Mouse (Mus musculus): ENCODE results near the gene Tnip2.

Gene Tnip2

DNA sequence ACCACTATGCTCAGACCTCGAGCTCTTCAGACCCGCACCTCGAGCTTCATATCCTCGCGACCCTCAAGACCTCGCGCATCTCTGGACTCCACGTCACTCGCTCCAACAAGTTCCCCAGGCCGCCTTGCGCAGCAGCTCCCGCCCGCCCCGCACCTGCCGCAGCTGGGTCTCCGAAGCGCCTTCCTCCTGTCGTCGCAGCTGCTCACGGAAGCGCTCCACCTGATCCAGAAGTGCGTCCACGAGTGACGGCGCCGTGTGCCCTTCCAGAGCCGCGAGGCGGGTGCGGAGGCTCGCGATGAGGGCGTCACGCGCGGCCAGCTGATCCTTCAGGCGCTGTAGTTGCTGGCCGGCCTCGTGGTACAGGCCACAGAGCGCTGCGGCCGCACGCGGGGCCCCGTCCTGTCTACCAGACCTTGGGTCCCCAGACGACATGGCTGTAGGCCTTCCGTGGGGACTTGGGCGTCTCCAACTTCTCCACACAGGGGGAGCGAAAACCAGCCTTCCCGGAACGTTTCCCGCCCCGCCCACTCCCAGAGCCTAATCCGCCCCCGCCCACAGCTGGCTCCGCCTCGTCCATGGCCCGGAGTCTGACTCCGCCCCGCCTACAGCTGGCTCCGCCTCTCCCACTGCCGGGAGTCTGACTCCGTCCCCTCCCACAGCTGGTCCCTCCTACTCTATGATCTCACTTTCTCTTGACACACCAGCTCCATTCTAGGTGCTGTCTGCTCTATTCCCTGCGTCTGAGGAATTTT, at the start of gene Tnip2:
TSS of gene Tnip2 (minus strand) at position 526 of the 752 bp plus-strand sequence.
- peak; percentile 91 to 93 for DNase-seq (ENCODE audit: low spot score in 2 of 2)

- no peak for DNase-seq (ENCODE audit: low spot score in 2 of 2)
Measured at GRCm38 (mm10) chr5:34551821-34552220, 38.0 kb upstream of the Tnip2 start.

- no peak for DNase-seq (ENCODE audit: low spot score in 2 of 2)
Measured at GRCm38 (mm10) chr5:34550251-34550650, 36.5 kb upstream of the Tnip2 start.

DNA sequence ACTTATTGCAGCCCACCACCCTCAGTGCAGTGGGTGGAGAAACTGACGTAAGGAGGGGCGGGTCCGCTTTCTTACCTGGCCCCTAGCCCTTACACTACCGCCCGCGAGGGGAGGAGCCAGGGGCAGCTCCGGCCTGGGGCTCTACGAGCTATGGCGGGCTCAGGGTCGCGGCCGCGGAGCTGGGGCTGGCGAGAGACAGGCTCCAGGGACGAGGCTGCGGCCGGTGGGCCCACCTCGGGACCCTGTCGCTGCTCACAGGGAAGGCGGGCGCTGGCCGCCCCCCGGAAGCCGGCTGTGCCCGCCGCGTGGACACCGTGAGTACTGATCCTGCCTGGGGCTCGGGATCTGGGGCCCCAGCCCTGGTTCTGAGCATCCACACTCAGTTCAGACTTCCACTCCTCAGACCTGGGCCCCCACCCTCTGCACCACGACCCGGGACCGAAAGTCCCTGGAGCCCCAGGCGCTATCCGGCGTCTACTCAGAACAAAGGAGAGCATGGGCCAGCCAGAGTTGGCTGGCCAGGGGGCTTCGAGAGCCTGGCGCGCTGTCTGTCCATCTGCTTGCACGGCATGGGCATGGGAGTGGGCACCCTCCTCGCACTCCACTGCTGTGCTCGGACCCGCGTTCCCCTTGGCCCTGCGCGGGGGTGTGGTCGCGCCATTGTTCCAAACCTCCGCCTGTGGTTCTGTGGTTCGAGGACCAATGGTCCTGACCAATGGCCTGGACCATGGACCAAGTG, 35.9 kb upstream of the Tnip2 start:
- peak; percentile 32 for DNase-seq (ENCODE audit: low spot score in 2 of 2)

GRCm38 (mm10) chr5:34549135-34549482, 35.3 kb upstream of the Tnip2 start:
- no peak for DNase-seq (ENCODE audit: low spot score in 2 of 2)

- DNase-seq (ENCODE audit: low spot score in 2 of 2), result peak in 1 of 2 experiments; percentile 35
Measured at GRCm38 (mm10) chr5:34547410-34547809, 33.6 kb upstream of the Tnip2 start.

GRCm38 (mm10) chr5:34543114-34543513, 29.3 kb upstream of the Tnip2 start:
- DNase-seq (ENCODE audit: low spot score in 2 of 2), result no peak

- no peak for DNase-seq (ENCODE audit: low spot score in 2 of 2)
Measured at GRCm38 (mm10) chr5:34542166-34542565, 28.4 kb upstream of the Tnip2 start.

GRCm38 (mm10) chr5:34539121-34539520, 25.3 kb upstream of the Tnip2 start:
- DNase-seq (ENCODE audit: low spot score in 2 of 2), result no peak

GRCm38 (mm10) chr5:34538527-34538926, 24.7 kb upstream of the Tnip2 start:
- peak; percentile 58 to 73 for DNase-seq (ENCODE audit: low spot score in 2 of 2)

DNA sequence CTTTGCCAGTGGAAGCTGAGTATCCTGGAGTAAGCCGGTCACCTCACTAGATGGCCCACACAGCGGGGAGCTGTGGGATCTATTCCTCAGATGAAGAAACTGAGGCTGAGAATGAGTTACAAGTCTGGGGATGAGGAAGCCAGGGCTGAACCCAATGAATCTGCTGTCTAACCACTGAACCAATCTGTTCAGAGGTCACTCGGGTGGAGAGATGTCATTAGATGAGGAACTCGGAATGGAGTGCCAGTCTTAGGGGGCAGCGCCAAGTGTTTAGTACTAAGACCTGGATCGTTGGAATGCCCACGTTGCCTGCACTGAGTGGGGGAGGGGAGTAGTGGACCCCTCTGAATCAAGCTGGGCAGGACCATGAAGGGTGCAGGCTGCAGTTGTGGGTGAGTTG, 24.3 kb upstream of the Tnip2 start:
- DNase-seq (ENCODE audit: low spot score in 2 of 2), result no peak

DNA sequence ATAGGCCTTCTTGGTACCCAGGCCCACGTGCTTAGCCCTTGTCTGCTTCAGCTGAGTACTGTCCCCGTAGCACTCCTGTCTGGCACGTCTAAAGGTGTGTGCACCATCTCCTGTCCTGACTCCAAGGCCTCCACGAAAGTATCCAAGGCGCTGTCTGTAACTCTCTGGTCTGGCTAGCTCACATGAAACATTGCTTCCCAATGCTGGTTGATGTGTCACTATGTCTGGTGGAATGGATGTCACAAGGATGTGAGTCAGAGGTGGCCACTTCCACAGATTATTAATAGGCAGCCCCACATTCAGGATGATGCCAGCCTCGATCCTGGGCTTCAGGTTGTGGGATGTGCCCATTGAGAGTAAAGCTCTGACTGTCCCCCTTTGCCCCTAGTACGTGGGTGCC, 22.0 kb upstream of the Tnip2 start:
- DNase-seq (ENCODE audit: low spot score in 2 of 2), result no peak

DNA sequence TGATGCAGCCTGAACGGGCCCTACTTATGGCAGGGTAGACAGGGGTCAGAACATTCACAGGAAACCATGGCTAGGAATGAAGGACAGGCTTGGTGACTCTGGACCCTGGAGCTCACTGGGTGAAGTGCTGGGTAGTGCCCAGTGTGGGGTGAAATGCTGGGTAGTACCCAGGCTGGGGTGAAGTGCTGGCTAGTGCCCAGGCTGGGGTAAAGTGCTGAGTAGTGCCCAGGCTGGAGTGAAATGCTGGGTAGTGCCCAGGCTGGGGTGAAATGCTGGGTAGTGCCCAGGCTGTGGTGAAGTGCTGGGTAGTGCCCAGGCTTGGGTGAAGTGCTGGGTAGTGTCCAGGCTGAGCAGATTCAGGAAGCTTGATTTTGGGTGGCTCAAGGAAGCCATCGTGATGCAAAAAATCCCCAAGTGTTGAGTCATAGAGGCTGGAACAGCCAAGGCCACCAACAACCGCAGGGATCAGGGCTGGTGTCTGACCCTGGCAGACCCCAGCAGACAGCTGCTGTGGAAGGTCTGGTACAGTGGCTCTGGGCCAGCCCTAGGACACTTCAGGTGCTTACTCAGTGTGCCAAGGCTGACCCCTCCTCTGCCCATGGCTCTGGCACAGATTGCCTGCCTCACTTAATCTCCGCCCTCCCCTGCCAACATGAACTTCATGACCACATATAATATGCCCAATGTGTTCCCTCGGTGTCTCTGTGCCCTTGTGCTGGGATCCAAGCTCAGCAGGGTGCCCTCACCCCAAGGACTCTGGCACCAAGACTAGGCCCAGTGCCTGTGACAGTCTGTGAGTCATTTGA, 21.2 kb upstream of the Tnip2 start:
- DNase-seq (ENCODE audit: low spot score in 2 of 2), result no peak

DNA sequence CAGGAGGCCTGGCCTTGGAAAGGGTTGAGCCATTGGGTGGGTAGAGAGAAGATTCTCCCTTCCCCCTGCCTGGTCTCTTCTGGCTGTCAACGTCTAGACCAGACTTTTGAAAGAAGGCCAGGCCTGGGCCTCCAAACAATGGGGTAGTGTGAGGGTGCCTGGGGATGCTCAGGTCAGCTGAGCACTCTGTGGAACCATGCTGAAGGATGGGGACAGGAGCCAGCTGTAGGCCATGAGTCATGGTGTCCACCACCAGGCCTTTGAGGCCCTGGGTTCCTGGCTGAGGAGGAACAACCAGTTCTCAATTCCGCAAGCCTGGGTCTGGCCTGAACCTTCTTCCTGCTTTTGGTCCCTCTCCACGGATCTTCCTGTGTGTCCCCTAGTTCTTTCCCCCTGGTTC, 20.0 kb upstream of the Tnip2 start:
- DNase-seq (ENCODE audit: low spot score in 2 of 2), result no peak

GRCm38 (mm10) chr5:34533066-34533465, 19.3 kb upstream of the Tnip2 start:
- no peak for DNase-seq (ENCODE audit: low spot score in 2 of 2)

DNA sequence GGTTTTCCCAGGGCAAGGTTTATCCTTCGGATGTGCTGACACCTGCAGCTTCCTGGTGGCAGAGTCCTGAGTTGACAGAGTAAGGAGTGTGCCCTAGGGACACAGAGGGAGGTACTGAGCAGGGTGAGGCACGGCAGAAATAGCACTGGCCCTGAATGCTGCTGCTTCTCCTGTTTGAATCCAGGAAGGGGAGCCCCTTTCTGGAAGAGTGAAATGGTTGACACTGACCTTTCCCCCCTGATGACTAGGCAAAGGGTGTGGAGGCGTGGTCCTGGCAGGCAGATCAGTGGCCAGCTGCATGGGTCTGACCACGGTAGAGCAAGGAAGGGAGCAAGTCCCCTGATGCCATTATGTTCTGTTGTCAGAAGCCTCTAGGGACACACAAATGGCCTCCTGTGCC, 16.9 kb upstream of the Tnip2 start:
- DNase-seq (ENCODE audit: low spot score in 2 of 2), result no peak

GRCm38 (mm10) chr5:34530116-34530515, 16.3 kb upstream of the Tnip2 start:
- DNase-seq (ENCODE audit: low spot score in 2 of 2), result no peak

DNA sequence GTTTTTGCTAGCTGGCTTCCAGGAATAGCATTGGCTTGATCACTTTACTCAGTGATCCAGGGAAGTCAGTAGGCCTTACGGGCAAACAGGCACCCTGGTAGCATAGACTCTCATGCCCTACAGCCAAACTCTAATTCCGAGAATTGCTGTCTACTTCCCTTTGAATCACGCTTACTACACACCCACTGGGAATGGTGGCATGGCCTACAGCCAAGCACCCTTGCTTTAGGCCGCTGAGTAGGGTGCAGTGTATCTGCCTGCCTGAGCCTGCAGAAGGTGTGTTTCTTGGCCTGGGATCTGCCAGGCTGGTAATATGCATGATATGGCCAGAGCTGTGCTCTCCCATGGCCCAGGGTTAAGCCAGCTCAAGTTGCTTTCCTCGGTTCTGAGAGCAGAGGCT, 14.9 kb upstream of the Tnip2 start:
- DNase-seq (ENCODE audit: low spot score in 2 of 2), result no peak

- no peak for DNase-seq (ENCODE audit: low spot score in 2 of 2)
Measured at GRCm38 (mm10) chr5:34527352-34527751, 13.6 kb upstream of the Tnip2 start.

DNA sequence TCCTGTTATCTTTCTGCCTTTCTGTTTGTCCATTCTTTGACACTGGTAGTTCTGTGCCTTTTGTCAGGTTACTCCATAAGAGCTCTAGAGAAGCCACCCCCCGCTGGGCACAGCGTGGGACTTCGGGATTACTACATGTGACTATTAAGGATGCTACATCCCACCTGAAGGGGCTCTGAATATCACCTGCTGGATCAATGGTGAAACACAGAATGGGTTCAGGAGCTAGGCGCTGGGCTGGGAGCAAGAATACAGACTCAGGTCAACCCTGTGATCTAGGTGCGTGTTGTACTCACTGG, 12.6 kb upstream of the Tnip2 start:
- DNase-seq (ENCODE audit: low spot score in 2 of 2), result no peak

- peak; percentile 92 to 96 for DNase-seq (ENCODE audit: low spot score in 2 of 2)
Measured at GRCm38 (mm10) chr5:34525663-34526476, 12.1 kb upstream of the Tnip2 start, which contains the start of gene Sh3bp2. Sh3bp2 (plus strand) TSS chr5:34525838.

- no peak for DNase-seq (ENCODE audit: low spot score in 2 of 2)
Measured at GRCm38 (mm10) chr5:34524511-34524910, 10.7 kb upstream of the Tnip2 start.
